Mouse (Mus musculus) colon, adult 2 months (tissue): ENCODE measurements around the gene Morn3. TPM values are rescaled to one million over a fixed set of nuclear protein-coding genes. Genes with fewer than 3 reads are reported as not detected.

Source experiments
- polyA plus RNA-seq: library from polyadenylated mRNA; depleted of rRNA; stranded (reverse); fragments of >200 nt; gene quantifications from 2 replicates; pipeline ENCODE4 v1.2.3, GENCODE M21; 2012; rRNA removed

Gene Morn3
- not detected in 2 replicates for polyA plus RNA-seq

DNA sequence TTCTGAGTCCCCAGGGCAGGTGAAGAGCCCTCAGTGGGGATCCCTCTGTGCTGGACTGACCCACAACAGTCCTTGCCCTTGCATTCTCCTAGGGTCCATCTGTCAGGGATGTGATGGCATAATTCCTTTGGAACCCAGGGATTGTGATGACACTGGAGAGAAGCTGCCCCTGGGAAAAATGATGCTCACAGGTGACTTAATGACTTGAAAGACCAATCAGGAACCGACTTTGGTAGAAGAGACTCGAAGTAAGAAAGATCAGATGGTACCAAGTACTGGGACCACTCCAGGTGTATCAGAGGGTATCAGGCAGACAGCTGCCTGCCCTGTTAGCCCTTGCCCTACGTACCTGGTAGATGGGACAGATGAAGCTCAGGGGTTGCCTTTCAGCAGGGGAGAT lies at the start of gene Morn3:
Gene Morn3 (minus strand): TSS at position 101 of the 400 bp plus-strand sequence.

GRCm38 (mm10) chr5:123068115-123068514 lies 21.3 kb upstream of the Morn3 start, which contains the start of gene Tmem120b:
TSS of gene Tmem120b (plus strand) at chr5:123068415.

DNA sequence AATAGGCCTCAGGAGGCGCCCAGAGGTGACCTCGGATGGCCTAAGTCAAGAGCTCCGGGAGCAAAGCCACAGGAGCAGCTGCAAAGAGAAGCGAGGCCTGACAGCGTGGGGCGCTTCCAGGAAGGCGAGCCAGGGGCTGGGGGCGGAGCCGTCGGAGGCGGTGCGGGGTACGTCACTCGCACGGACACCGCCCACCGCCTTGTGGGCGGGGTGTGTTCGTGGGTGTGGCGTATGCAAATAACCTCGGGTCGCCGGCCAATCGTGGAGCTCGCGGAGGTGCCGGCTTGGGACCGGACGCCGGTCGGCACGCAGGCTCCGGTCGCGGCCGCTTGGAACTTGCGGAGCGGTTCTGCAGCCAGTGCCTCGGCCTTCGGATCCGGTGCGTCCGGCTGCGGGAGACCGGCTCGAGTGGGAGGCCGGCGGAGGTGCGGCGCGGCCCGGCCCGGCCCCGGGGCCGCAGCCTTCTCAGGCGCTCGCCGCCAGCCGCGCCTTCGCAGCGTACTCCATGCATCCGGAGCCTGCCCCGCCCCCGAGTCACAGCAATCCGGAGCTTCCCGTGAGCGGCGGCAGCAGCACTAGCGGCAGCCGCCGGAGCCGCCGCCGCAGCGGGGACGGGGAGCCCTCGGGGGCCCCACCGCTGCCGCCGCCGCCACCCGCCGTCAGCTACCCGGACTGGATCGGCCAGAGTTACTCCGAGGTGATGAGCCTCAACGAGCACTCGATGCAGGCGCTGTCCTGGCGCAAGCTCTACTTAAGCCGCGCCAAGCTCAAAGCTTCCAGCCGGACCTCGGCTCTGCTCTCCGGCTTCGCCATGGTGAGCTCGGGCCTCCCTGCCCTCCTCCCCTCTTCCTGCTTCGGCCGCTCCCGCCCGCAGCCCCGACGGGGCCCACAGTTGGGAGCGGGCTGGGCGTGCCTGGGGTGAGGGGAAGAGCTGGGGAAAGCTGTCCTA lies 31.8 kb downstream of the Morn3 start, which contains the start of gene Orai1:
Gene Orai1 (plus strand): TSS at position 322 of the 949 bp plus-strand sequence.

GRCm38 (mm10) chr5:122989551-122990330 lies 57.1 kb downstream of the Morn3 start, which contains the start of gene Kdm2b:
TSS of gene Kdm2b (minus strand) at chr5:122989823.

Other genes with a start within 250 kb of the Morn3 start
- 138 and 152 TPM in 2 replicates for gene Anapc5, start 225.7 kb downstream of the Morn3 start, polyA plus RNA-seq
- 6.1 and 6.5 TPM in 2 replicates for gene Rnf34, start 197.0 kb downstream of the Morn3 start, polyA plus RNA-seq
- 16.6 and 17.9 TPM in 2 replicates for gene Kdm2b, start 57.2 kb downstream of the Morn3 start, polyA plus RNA-seq
- 119 and 123 TPM in 2 replicates for gene Orai1, start 31.9 kb downstream of the Morn3 start, polyA plus RNA-seq
- 4.7 and 5.4 TPM in 2 replicates for gene Tmem120b, start 21.4 kb upstream of the Morn3 start, polyA plus RNA-seq
- 42.7 and 47.4 TPM in 2 replicates for gene Rhof, start 85.7 kb upstream of the Morn3 start, polyA plus RNA-seq
- gene Setd1b, start 95.2 kb upstream of the Morn3 start, polyA plus RNA-seq = 9.7 and 12.7 TPM in 2 replicates
- gene Psmd9, start 122.4 kb upstream of the Morn3 start, polyA plus RNA-seq = 20.2 and 21.1 TPM in 2 replicates
- gene Hpd, start 135.7 kb upstream of the Morn3 start, polyA plus RNA-seq = 110 and 112 TPM in 2 replicates
- gene Wdr66, start 205.1 kb upstream of the Morn3 start, polyA plus RNA-seq = 0.66 and 0.76 TPM in 2 replicates